Mouse (Mus musculus): ENCODE measurements around the gene Dntt. TPM values are rescaled to one million over a fixed set of nuclear protein-coding genes. Genes with fewer than 3 reads are reported as not detected.

Dntt gene
- polyA plus RNA-seq (2016; fragmentation: Nextera tagmentation; extraction: Ambion mirVana) = not detected in 2 replicates

DNA sequence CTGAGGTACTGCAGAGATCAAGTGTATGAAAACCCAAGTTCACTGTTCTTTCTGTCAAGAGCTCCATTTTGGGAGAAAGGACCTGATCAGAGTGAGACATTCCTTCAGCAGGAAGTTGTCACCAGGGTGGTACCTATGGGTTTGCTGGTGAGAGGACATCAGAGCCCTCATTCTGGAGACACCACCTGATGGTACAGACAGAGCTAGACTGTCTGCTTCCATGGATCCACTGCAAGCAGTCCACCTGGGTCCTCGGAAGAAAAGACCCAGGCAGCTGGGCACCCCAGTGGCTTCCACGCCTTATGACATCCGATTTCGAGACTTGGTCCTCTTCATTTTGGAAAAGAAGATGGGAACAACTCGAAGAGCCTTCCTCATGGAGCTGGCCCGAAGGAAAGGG, at the start of gene Dntt:
TSS of gene Dntt (plus strand) at position 57 of the 400 bp plus-strand sequence.
- no peak within 1 kb of the TSS for H3K27ac ChIP-seq
- no peaks in the 10 kb centered on the region for H3K36me3 ChIP-seq (replicated peaks)
- H3K4me2 ChIP-seq = no peak within 1 kb of the TSS
- 91% methylated on average over 6 of the region's 6 CpGs for WGBS
- H3K9ac ChIP-seq = no peak within 1 kb of the TSS
- no peaks in the 10 kb centered on the region for H3K9me3 ChIP-seq
- no peaks in the 10 kb centered on the region for H3K27me3 ChIP-seq
- no peak within 1 kb of the TSS for H3K4me3 ChIP-seq (replicated peaks)
- peaks cover 5% of the 10 kb centered on the region for H3K4me1 ChIP-seq
- no peak for ATAC-seq (ENCODE audit: low FRiP score)

- WGBS = 86% methylated on average over 5 of the region's 5 CpGs
- H3K27ac ChIP-seq = no peak overlapping the region
- no peak overlapping the region for H3K4me2 ChIP-seq
- H3K4me1 ChIP-seq = no peaks in the 10 kb centered on the region; the same call in 1 of the 2 replicates
- H3K9me3 ChIP-seq = no peaks in the 10 kb centered on the region
- H3K36me3 ChIP-seq (replicated peaks) = no peaks in the 10 kb centered on the region
- no peak for ATAC-seq (ENCODE audit: low FRiP score)
- no peaks in the 10 kb centered on the region for H3K27me3 ChIP-seq
- H3K4me3 ChIP-seq (replicated peaks) = no peak overlapping the region
- H3K9ac ChIP-seq = no peak overlapping the region
Measured at GRCm38 (mm10) chr19:40980671-40981070, 48.4 kb upstream of the Dntt start.

DNA sequence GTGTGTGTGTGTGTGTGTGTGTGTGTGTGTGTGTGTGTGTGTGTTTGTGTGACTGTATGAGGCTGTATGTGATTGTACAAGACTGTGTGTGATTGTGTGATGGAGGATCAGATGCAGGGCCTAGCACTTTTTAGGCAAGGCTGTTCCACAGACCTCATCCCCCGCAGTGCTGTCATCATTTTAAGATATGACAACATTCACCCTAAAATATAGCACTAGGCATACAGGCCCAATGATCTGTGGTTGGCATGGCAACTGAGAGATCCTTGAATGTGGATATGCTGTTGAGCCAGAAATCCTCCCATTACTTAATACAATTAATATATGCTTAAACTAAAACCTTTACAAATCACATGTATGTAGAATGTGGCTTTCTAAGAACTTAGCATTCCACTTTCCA, 44.5 kb upstream of the Dntt start:
- Histone ChIP-seq H3K36me3 (replicated peaks) (no peaks in the 10 kb centered on the region), H3K4me1 (no peaks in the 10 kb centered on the region), H3K9ac (no peak overlapping the region), H3K4me2 (no peak overlapping the region), H3K4me3 (replicated peaks) (no peak overlapping the region), H3K27ac (no peak overlapping the region), H3K9me3 (no peaks in the 10 kb centered on the region), H3K27me3 (no peaks in the 10 kb centered on the region)
- 91% methylated on average over 1 of the region's 1 CpGs for WGBS
- no peak for ATAC-seq (ENCODE audit: low FRiP score)

DNA sequence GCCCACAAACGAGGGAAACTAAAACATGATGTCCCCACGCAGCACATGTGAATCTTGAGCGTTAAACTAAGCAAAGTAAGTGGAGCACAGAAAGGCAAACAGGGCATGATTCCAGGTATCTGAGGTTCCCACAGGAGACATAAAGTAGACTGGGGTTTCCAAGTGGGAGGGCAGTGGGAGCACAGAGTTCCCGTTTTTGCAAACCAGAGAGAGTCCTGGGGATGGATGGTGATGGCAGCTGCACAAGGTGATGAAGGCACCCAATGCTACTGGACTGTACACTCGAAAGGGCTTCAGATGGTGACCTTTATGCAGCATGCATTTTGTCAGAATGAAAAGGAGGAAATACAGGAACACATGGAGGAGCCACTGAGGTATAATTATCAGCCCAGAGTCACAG, 40.2 kb upstream of the Dntt start:
- 85% methylated on average over 5 of the region's 5 CpGs for WGBS
- no peak for ATAC-seq (ENCODE audit: low FRiP score)

GRCm38 (mm10) chr19:40989961-40990600, 39.0 kb upstream of the Dntt start:
- WGBS = 80% methylated on average over 9 of the region's 9 CpGs
- Histone ChIP-seq H3K4me1 (peaks cover 4% of the 10 kb centered on the region; the same call in 1 of the 2 replicates), H3K36me3 (replicated peaks) (no peaks in the 10 kb centered on the region), H3K27ac (no peak overlapping the region), H3K9ac (no peak overlapping the region), H3K4me3 (replicated peaks) (no peak overlapping the region), H3K27me3 (no peaks in the 10 kb centered on the region), H3K4me2 (no peak overlapping the region), H3K9me3 (no peaks in the 10 kb centered on the region)
- no peak for ATAC-seq (ENCODE audit: low FRiP score)

More for the DNA sequence above, 40.2 kb upstream of the Dntt start:
- Histone ChIP-seq H3K4me2 (no peak overlapping the region), H3K4me1 (peaks cover 4% of the 10 kb centered on the region; the same call in 1 of the 2 replicates), H3K9me3 (no peaks in the 10 kb centered on the region), H3K9ac (no peak overlapping the region), H3K27ac (no peak overlapping the region), H3K27me3 (no peaks in the 10 kb centered on the region), H3K36me3 (replicated peaks) (no peaks in the 10 kb centered on the region), H3K4me3 (replicated peaks) (no peak overlapping the region)

DNA sequence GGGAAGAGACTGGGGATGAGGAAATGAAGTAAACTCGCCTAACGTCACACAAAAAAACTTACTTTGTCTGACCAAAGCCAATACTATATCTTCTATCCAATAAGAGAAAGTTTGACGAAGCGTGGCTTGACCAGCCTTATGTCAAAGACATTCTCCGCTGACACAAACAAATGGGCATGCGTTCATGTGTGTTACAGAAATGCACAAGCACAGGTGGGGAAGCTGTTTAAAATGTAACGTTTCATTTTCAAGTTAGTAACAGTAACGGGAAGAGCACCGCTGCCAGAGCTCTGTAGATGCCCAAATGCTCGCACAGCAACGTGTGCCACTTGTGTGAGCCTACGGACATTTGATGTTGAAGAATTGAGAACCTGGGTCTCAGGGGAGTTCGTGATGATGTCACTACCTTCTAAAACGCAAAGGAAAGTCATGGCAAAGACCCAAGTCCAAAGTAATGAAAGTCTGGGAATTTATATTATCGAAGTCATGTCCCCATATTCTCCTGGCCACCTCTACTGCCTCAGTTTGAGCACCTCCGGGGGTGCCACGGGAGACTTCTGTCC, 38.2 kb upstream of the Dntt start:
- Histone ChIP-seq H3K4me2 (no peak overlapping the region), H3K27me3 (no peaks in the 10 kb centered on the region), H3K4me1 (peaks cover 4% of the 10 kb centered on the region; the same call in 1 of the 2 replicates), H3K36me3 (replicated peaks) (no peaks in the 10 kb centered on the region), H3K9ac (no peak overlapping the region), H3K4me3 (replicated peaks) (no peak overlapping the region), H3K27ac (no peak overlapping the region), H3K9me3 (no peaks in the 10 kb centered on the region)
- ATAC-seq (ENCODE audit: low FRiP score) = no peak
- 93% methylated on average over 17 of the region's 17 CpGs for WGBS

DNA sequence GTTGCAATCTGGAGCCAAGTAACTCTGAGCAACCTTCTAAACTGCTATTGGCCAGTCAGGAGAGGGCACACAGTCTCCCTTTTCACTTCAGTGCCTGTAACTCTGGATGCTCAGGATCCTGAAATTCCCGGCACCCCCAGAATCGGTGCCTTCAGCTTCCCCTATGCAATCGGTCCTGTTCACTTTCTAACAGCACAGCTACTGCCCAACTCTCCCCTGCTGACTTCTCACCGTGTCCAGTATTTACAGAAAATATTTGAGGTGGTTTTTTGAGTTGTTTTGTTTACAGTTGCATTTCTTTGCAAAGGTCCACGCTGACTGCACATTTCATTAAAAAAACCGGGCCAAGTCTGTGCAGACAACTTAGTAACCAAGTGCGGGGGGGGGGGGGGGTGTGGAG, 37.4 kb upstream of the Dntt start:
- Histone ChIP-seq H3K9me3 (no peaks in the 10 kb centered on the region), H3K36me3 (replicated peaks) (no peaks in the 10 kb centered on the region), H3K4me1 (peaks cover 4% of the 10 kb centered on the region; the same call in 1 of the 2 replicates), H3K27ac (no peak overlapping the region), H3K9ac (no peak overlapping the region), H3K27me3 (no peaks in the 10 kb centered on the region), H3K4me2 (no peak overlapping the region), H3K4me3 (replicated peaks) (no peak overlapping the region)
- no peak for ATAC-seq (ENCODE audit: low FRiP score)
- WGBS = 83% methylated on average over 7 of the region's 7 CpGs

GRCm38 (mm10) chr19:40992096-40992495, 37.0 kb upstream of the Dntt start:
- 79% methylated on average over 10 of the region's 11 CpGs for WGBS

GRCm38 (mm10) chr19:40992517-40993044, 36.5 kb upstream of the Dntt start:
- no peak overlapping the region for H3K27ac ChIP-seq
- WGBS = 83% methylated on average over 8 of the region's 8 CpGs
- no peaks in the 10 kb centered on the region for H3K36me3 ChIP-seq (replicated peaks)
- 0 out of 2 replicates have a peak, but pooled peaks cover 3% of the 10 kb centered on the region for H3K27me3 ChIP-seq
- H3K9ac ChIP-seq = no peak overlapping the region
- ATAC-seq (ENCODE audit: low FRiP score) = no peak
- H3K4me1 ChIP-seq = peaks cover 4% of the 10 kb centered on the region; the same call in 1 of the 2 replicates
- H3K4me3 ChIP-seq (replicated peaks) = no peak overlapping the region
- no peaks in the 10 kb centered on the region for H3K9me3 ChIP-seq
- no peak overlapping the region for H3K4me2 ChIP-seq

More at GRCm38 (mm10) chr19:40992096-40992495, 37.0 kb upstream of the Dntt start:
- H3K4me2 ChIP-seq = no peak overlapping the region
- no peak for ATAC-seq (ENCODE audit: low FRiP score)
- H3K4me3 ChIP-seq (replicated peaks) = no peak overlapping the region
- H3K27ac ChIP-seq = no peak overlapping the region
- no peak overlapping the region for H3K9ac ChIP-seq
- peaks cover 4% of the 10 kb centered on the region; the same call in 1 of the 2 replicates for H3K4me1 ChIP-seq
- H3K9me3 ChIP-seq = no peaks in the 10 kb centered on the region
- H3K27me3 ChIP-seq = 0 out of 2 replicates have a peak, but pooled peaks cover under 1% of the 10 kb centered on the region
- H3K36me3 ChIP-seq (replicated peaks) = no peaks in the 10 kb centered on the region

- Histone ChIP-seq H3K9ac (no peak overlapping the region), H3K27ac (no peak overlapping the region), H3K27me3 (0 out of 2 replicates have a peak, but pooled peaks cover 3% of the 10 kb centered on the region), H3K4me2 (no peak overlapping the region), H3K36me3 (replicated peaks) (no peaks in the 10 kb centered on the region), H3K4me3 (replicated peaks) (no peak overlapping the region), H3K9me3 (no peaks in the 10 kb centered on the region), H3K4me1 (peaks cover 4% of the 10 kb centered on the region; the same call in 1 of the 2 replicates)
- no peak for ATAC-seq (ENCODE audit: low FRiP score)
- WGBS = 95% methylated on average over 5 of the region's 5 CpGs
Measured at GRCm38 (mm10) chr19:40993356-40993755, 35.7 kb upstream of the Dntt start.

DNA sequence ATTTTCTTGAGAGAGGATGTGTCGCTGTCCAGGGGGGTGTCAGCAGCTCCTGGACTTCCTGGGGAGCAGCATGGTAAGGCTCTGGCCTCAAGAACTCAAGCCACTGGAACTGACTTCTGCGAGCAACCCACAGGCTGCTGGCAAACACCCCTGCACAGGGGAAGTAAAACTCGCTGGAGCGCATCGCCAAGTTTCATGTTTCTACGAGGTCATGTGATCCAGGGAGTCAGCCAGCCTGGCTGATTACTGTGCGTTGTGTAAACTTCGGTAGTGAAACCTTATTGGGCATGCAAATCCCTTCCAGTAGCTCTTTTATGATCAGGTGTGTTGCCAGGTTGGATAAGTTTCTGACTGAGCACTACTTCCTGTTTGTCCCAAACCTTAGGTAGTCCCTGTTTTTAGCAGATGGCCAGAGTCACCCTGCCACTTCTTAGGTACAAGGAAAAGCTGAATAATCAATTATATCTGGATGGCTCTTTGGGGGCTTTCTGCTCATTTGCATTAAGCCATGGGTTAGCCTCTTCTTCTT, 35.0 kb upstream of the Dntt start, which contains the start of gene Blnk:
TSS of gene Blnk (minus strand) at position 479 of the 529 bp plus-strand sequence.
- H3K36me3 ChIP-seq (replicated peaks) = no peaks in the 10 kb centered on the region

DNA sequence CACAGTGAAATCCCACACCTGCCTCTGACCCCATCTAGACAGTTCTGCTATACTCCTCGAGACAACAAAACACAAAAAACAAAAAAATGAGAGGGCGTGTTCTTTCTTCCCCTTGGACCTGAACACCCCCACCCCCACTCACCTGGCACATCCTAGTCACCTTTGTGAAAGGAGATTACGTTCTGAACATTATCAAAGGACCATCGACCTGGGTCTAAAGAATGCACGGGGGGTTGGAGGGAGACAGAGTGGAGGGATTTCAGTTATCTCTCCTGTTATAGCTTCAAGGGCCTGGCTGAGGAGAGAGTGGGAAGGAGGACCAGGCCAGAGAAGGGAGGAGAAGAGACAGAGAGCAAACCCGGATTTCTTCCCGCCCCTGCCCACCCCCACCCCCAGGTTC, 34.2 kb upstream of the Dntt start:
- Histone ChIP-seq H3K9me3 (no peaks in the 10 kb centered on the region), H3K27ac (no peak overlapping the region), H3K4me2 (no peak overlapping the region), H3K4me3 (replicated peaks) (no peak overlapping the region), H3K36me3 (replicated peaks) (no peaks in the 10 kb centered on the region), H3K9ac (no peak overlapping the region), H3K27me3 (0 out of 2 replicates have a peak, but pooled peaks cover 3% of the 10 kb centered on the region), H3K4me1 (peaks cover 4% of the 10 kb centered on the region; the same call in 1 of the 2 replicates)
- ATAC-seq (ENCODE audit: low FRiP score) = no peak
- WGBS = 80% methylated on average over 7 of the region's 7 CpGs

More for the DNA sequence above, 35.0 kb upstream of the Dntt start, which contains the start of gene Blnk:
- Histone ChIP-seq H3K27me3 (0 out of 2 replicates have a peak, but pooled peaks cover 3% of the 10 kb centered on the region), H3K9ac (no peak within 1 kb of the TSS), H3K27ac (no peak within 1 kb of the TSS), H3K4me3 (replicated peaks) (no peak within 1 kb of the TSS), H3K4me2 (no peak within 1 kb of the TSS), H3K9me3 (no peaks in the 10 kb centered on the region), H3K4me1 (peaks cover 4% of the 10 kb centered on the region; the same call in 1 of the 2 replicates)
- 77% methylated on average over 8 of the region's 8 CpGs for WGBS
- ATAC-seq (ENCODE audit: low FRiP score) = no peak

Measured in forebrain, embryonic 12.5 days (tissue).